Mouse (Mus musculus): ENCODE results near the gene Tbc1d8.

- TF ChIP-seq CTCF (IDR thresholded peaks at IDR 0.05; ENCODE audit: low read depth) (no peak), EP300 (IDR thresholded peaks at IDR 0.05; ENCODE audit: low read depth) (no peak)
These were observed 86.9 kb downstream of the Tbc1d8 start for GRCm38 (mm10) chr1:39391652-39392051.
